9 mouse cellular contexts compared by ENCODE assay signal in genomic region chr12:75893392-75893791, GRCm38 (mm10).
DNase-seq lines count a peak whose midpoint lies in the region; TF ChIP-seq lines count a peak whose summit lies in the region.
"Had no signal": no experiment of that assay in that cellular context is flagged by ENCODE, and none has a peak within 500 bp of the region (broad histone marks: within the 10 kb centered on the region; RNA-seq: fewer than 3 reads in every experiment).

No protein-coding gene starts in this region.

- H3K9ac ChIP-seq in heart, adult 2 months (ENCODE audit: low read depth, low read length) = no peak overlapping the region
- no peak overlapping the region for H3K9ac ChIP-seq in ES-E14 (ENCODE audit: insufficient read depth, low read depth, low read length, poor library complexity, severe bottlenecking)
- H3K9ac ChIP-seq: intestine, embryonic 15.5 days had no signal

- intact Hi-C loops in heart, adult 2 months (cut with DNase I) = loop anchor here (1.0 to 5.0 kb wide), 2 partner anchors 76 to 97 kb away; partner anchors contain the start of gene Syne2
- intact Hi-C loops in heart, postnatal 14 days (cut with DNase I) = loop anchor here (5.0 kb wide), 1 partner anchor 96 kb away; no protein-coding TSS in a partner anchor

- in situ Hi-C loops in ES-E14 (cut with MboI; ENCODE audit: low sequenced_read_pairs in 2 of 2, unreplicated experiment in 2 of 2) = no loop called here

- peak; percentile 80 for TF ChIP-seq CTCF in heart, adult 2 months (IDR thresholded peaks at IDR 0.05)

- WGBS in heart, adult 2 months = 82% methylated on average over 5 of the region's 5 CpGs

- H3K9me3 ChIP-seq in ES-E14 (ENCODE audit: control insufficient read depth, insufficient read depth, low read depth, low read length) = no peaks in the 10 kb centered on the region
- H3K9me3 ChIP-seq: intestine, embryonic 15.5 days had no signal

- no peak for DNase-seq in heart, adult 2 months
- DNase-seq in heart, postnatal 14 days = no peak
- DNase-seq in 3T3-L1 (ENCODE audit: low read depth, low spot score) (peak; percentile 60), ES-E14 (ENCODE audit: low read depth, low spot score) (peak; percentile 20)
- DNase-seq in induced T-regulatory cell, adult 2 months (ENCODE audit: low read depth) = peak; percentile 40
- no peak for DNase-seq in right cerebral cortex, postnatal 25 days
- DNase-seq in ovary, postnatal 14 days (ENCODE audit: low spot score) = no peak
- no peak for DNase-seq in ovary, adult 18-20 months (ENCODE audit: low spot score)

- H3K27me3 ChIP-seq in heart, adult 2 months (ENCODE audit: control insufficient read depth, insufficient read depth, low read length) = no peaks in the 10 kb centered on the region
- H3K27me3 ChIP-seq: intestine, embryonic 15.5 days had no signal

- H3K4me1 ChIP-seq in heart, adult 2 months (ENCODE audit: control insufficient read depth, insufficient read depth, low read length) = no peaks in the 10 kb centered on the region
- H3K4me1 ChIP-seq in ES-E14 (ENCODE audit: control insufficient read depth in 2 of 2, insufficient read depth in 2 of 2, low read length in 2 of 2, poor library complexity in 1 of 2) = peaks cover 0 to 2% of the 10 kb centered on the region in 2 experiments; a peak in 1 of 4 replicates
- H3K4me1 ChIP-seq: intestine, embryonic 15.5 days had no signal

- no peak for TF ChIP-seq POLR2A in heart, adult 2 months (IDR thresholded peaks at IDR 0.05; ENCODE audit: insufficient read depth, low read depth, low read length)

- H3K27ac ChIP-seq in heart, adult 2 months = no peak overlapping the region
- H3K27ac ChIP-seq in ES-E14 (ENCODE audit: insufficient read depth, low read depth, low read length, poor library complexity, severe bottlenecking) = no peak overlapping the region
- H3K27ac ChIP-seq: intestine, embryonic 15.5 days had no signal

- H3K36me3 ChIP-seq in heart, adult 2 months (ENCODE audit: control insufficient read depth, insufficient read depth, low read length) = no peaks in the 10 kb centered on the region
- no peaks in the 10 kb centered on the region for H3K36me3 ChIP-seq in ES-E14 (ENCODE audit: control insufficient read depth, insufficient read depth, low read length, poor library complexity, severe bottlenecking)
- H3K36me3 ChIP-seq: intestine, embryonic 15.5 days had no signal

- H3K79me2 ChIP-seq in heart, adult 2 months (replicated peaks; ENCODE audit: control insufficient read depth, insufficient read depth, low read length) = no peaks in the 10 kb centered on the region

- TF ChIP-seq EP300 in heart, adult 2 months (IDR thresholded peaks at IDR 0.05; ENCODE audit: insufficient read depth, low read depth, low read length) = no peak

- H3K4me3 ChIP-seq in heart, adult 2 months = no peak overlapping the region
- H3K4me3 ChIP-seq in ES-E14 (ENCODE audit: insufficient read depth in 1 of 2, low read depth in 1 of 2, low read length in 2 of 2, poor library complexity in 1 of 2, severe bottlenecking in 1 of 2) = no peak overlapping the region
- H3K4me3 ChIP-seq: intestine, embryonic 15.5 days had no signal

TF ChIP-seq in ES-E14, 5 proteins besides CTCF, POLR2A, EP300 and RAD21:
- TF ChIP-seq ZC3H11A (IDR thresholded peaks at IDR 0.05; ENCODE audit: borderline replicate concordance, low read depth, low read length) (0 out of 2 replicates have a peak, but pooled peaks have one; percentile 12), HCFC1 (IDR thresholded peaks at IDR 0.05; ENCODE audit: borderline replicate concordance, insufficient read depth, low read length) (no peak), CHD2 (IDR thresholded peaks at IDR 0.05; ENCODE audit: low read depth, low read length) (no peak), MAFK (IDR thresholded peaks at IDR 0.05; ENCODE audit: insufficient read depth, low read depth, low read length) (no peak), ZNF384 (IDR thresholded peaks at IDR 0.05; ENCODE audit: low read depth, low read length) (no peak)

Comparison
In these comparisons a context has a peak if more than half of its experiments do, and no peak if none do; other contexts are left out.
1. DNase-seq: peak in 3T3-L1 (single experiment), ES-E14 (single experiment) and induced T-regulatory cell, adult 2 months (single experiment); none in heart, adult 2 months (0 of 2), heart, postnatal 14 days (0 of 2), right cerebral cortex, postnatal 25 days (single experiment), ovary, postnatal 14 days (single experiment) and ovary, adult 18-20 months (single experiment).